Mouse (Mus musculus) ES-Bruce4 (cell line): Measurements from ENCODE around the gene Tspo.

Source experiments
- CTCF ChIP-seq: IDR thresholded peaks from one replicate; pipeline ENCODE4 v1.8.1; 2011; ENCODE audit warnings: low read depth, low read length
- POLR2A ChIP-seq: IDR thresholded peaks from one replicate; pipeline ENCODE4 v1.8.1; 2011; ENCODE audit warnings: low read length; ENCODE audit not compliant: insufficient read depth

- no peak for TF ChIP-seq CTCF
- TF ChIP-seq POLR2A, result no peak
These were observed 2.0 kb downstream of the Tspo start for GRCm38 (mm10) chr15:83565434-83565833.
